Mouse (Mus musculus) left cerebral cortex, adult 18-20 months (tissue): Measurements from ENCODE around the gene Flt3. TPM values are rescaled to one million over a fixed set of nuclear protein-coding genes. Genes with fewer than 3 reads are reported as not detected.
A peak's percentile ranks its signal among the peaks of the same experiment; 100 is the strongest.

Source experiments
- DNase-seq, 2 experiments: peaks; one replicate each; pipeline ENCODE4 v3.0.0; 2021 to 2022; ENCODE audit warnings: low spot score in 2 of 2, mixed read lengths in 1 of 2
- total RNA-seq, 2 experiments: library from RNA; stranded (reverse); gene quantifications; 2 replicates each; pipeline ENCODE4 v1.2.3; 2021

Gene Flt3
- total RNA-seq, 2 experiments from 2014 or later, result 6.1 to 9.1 TPM

GRCm38 (mm10) chr5:147417986-147418385 is 17.7 kb upstream of the Flt3 start:
- no peak for DNase-seq

GRCm38 (mm10) chr5:147410585-147410984 is 10.3 kb upstream of the Flt3 start:
- DNase-seq, result no peak

- no peak for DNase-seq
These were observed 8.4 kb upstream of the Flt3 start for GRCm38 (mm10) chr5:147408731-147409130.

- DNase-seq, result no peak
These were observed 5.8 kb upstream of the Flt3 start for GRCm38 (mm10) chr5:147406135-147406534.

- peak; percentile 43 to 59 for DNase-seq
These were observed 2.2 kb upstream of the Flt3 start for GRCm38 (mm10) chr5:147402505-147402904.

- no peak for DNase-seq
These were observed 735 bp upstream of the Flt3 start for GRCm38 (mm10) chr5:147401024-147401423.

GRCm38 (mm10) chr5:147400505-147400979 is 253 bp upstream of the Flt3 start:
- DNase-seq, result no peak

- DNase-seq, result no peak
These were observed 5.2 kb downstream of the Flt3 start for GRCm38 (mm10) chr5:147395050-147395449.

- DNase-seq, result no peak
These were observed 7.5 kb downstream of the Flt3 start for GRCm38 (mm10) chr5:147392667-147393213.

GRCm38 (mm10) chr5:147390772-147391171 is 9.5 kb downstream of the Flt3 start:
- DNase-seq, result peak in 1 of 2 experiments; percentile 13

GRCm38 (mm10) chr5:147389052-147389451 is 11.2 kb downstream of the Flt3 start:
- DNase-seq, result no peak

- DNase-seq, result no peak
These were observed 11.8 kb downstream of the Flt3 start for GRCm38 (mm10) chr5:147388376-147389008.

- DNase-seq, result no peak
These were observed 13.4 kb downstream of the Flt3 start for GRCm38 (mm10) chr5:147386865-147387264.

GRCm38 (mm10) chr5:147381396-147381795 is 18.9 kb downstream of the Flt3 start:
- peak in 1 of 2 experiments; percentile 26 for DNase-seq

- DNase-seq, result no peak
These were observed 20.8 kb downstream of the Flt3 start for GRCm38 (mm10) chr5:147379481-147379880.

- DNase-seq, result no peak
These were observed 30.0 kb downstream of the Flt3 start for GRCm38 (mm10) chr5:147370276-147370675.

GRCm38 (mm10) chr5:147368221-147368620 is 32.1 kb downstream of the Flt3 start:
- DNase-seq, result no peak

- DNase-seq, result no peak
These were observed 34.1 kb downstream of the Flt3 start for GRCm38 (mm10) chr5:147365995-147366765.

GRCm38 (mm10) chr5:147363054-147363453 is 37.2 kb downstream of the Flt3 start:
- no peak for DNase-seq

- no peak for DNase-seq
These were observed 41.8 kb downstream of the Flt3 start for GRCm38 (mm10) chr5:147358481-147358880.

GRCm38 (mm10) chr5:147357536-147357935 is 42.8 kb downstream of the Flt3 start:
- no peak for DNase-seq
